Comparison of ENCODE assay signal across 17 mouse cellular contexts in genomic region chr7:50338757-50339156, GRCm38 (mm10).
DNase-seq lines count a peak whose midpoint lies in the region; ATAC-seq and TF ChIP-seq lines count a peak whose summit lies in the region.
"Had no signal": no experiment of that assay in that cellular context is flagged by ENCODE, and none has a peak within 500 bp of the region (broad histone marks: within the 10 kb centered on the region; RNA-seq: fewer than 3 reads in every experiment).

No protein-coding gene starts in this region.

- H3K27me3 ChIP-seq in limb, embryonic 14.5 days (ENCODE audit: control insufficient read depth, insufficient read depth, low read length) = no peaks in the 10 kb centered on the region
- no peaks in the 10 kb centered on the region for H3K27me3 ChIP-seq in limb, embryonic 10.5 days (ENCODE audit: low read depth, poor library complexity, severe bottlenecking)
- H3K27me3 ChIP-seq: embryonic facial prominence, embryonic 13.5 days; forebrain, embryonic 12.5 days; Patski had no signal

- H3K9ac ChIP-seq in limb, embryonic 14.5 days (ENCODE audit: low read depth, low read length, severe bottlenecking) = no peak overlapping the region
- H3K9ac ChIP-seq: embryonic facial prominence, embryonic 13.5 days; forebrain, embryonic 12.5 days had no signal

- peak; percentile 9 for DNase-seq in limb, embryonic 14.5 days (ENCODE audit: low spot score)
- DNase-seq in limb, embryonic 10.5 days (ENCODE audit: low spot score) = no peak
- peak; percentile 70 for DNase-seq in fat pad, adult 2 months (ENCODE audit: extremely low read depth, low read depth, low spot score)
- no peak for DNase-seq in retina, embryonic 14.5 days (ENCODE audit: low spot score)
- DNase-seq in left cerebral cortex, postnatal 25 days (ENCODE audit: low spot score in 2 of 2) = no peak
- DNase-seq: adrenal gland, adult 8-10 months; adrenal gland, postnatal 14 days; adrenal gland, postnatal 36 days; cerebellum, adult 11-12 months; cerebellum, adult 9-10 months had no signal

- H3K27ac ChIP-seq in limb, embryonic 14.5 days (replicated peaks; ENCODE audit: low read depth, low read length) = no peak overlapping the region
- no peak overlapping the region for H3K27ac ChIP-seq in limb, embryonic 10.5 days
- H3K27ac ChIP-seq: embryonic facial prominence, embryonic 13.5 days; forebrain, embryonic 10.5 days; forebrain, embryonic 12.5 days had no signal

- no peaks in the 10 kb centered on the region for H3K36me3 ChIP-seq in limb, embryonic 14.5 days (ENCODE audit: control insufficient read depth, insufficient read depth, low read length)
- H3K36me3 ChIP-seq in limb, embryonic 10.5 days = no peaks in the 10 kb centered on the region
- H3K36me3 ChIP-seq: embryonic facial prominence, embryonic 13.5 days; forebrain, embryonic 10.5 days; forebrain, embryonic 12.5 days had no signal

- intact Hi-C loops in left cerebral cortex, postnatal 25 days (cut with DNase I) = no loop called here

- no peak for TF ChIP-seq POLR2A in limb, embryonic 14.5 days (IDR thresholded peaks at IDR 0.05; ENCODE audit: borderline replicate concordance, extremely low read depth, insufficient read depth, insufficient read length)

- H3K9me3 ChIP-seq in limb, embryonic 14.5 days (ENCODE audit: control insufficient read depth, low read length) = no peaks in the 10 kb centered on the region
- no peaks in the 10 kb centered on the region for H3K9me3 ChIP-seq in limb, embryonic 10.5 days (replicated peaks)
- H3K9me3 ChIP-seq: embryonic facial prominence, embryonic 13.5 days; forebrain, embryonic 10.5 days; forebrain, embryonic 12.5 days had no signal

- H3K4me1 ChIP-seq in limb, embryonic 14.5 days (ENCODE audit: control insufficient read depth, insufficient read depth, low read length) = no peaks in the 10 kb centered on the region
- no peaks in the 10 kb centered on the region for H3K4me1 ChIP-seq in limb, embryonic 10.5 days
- H3K4me1 ChIP-seq: embryonic facial prominence, embryonic 13.5 days; forebrain, embryonic 10.5 days; forebrain, embryonic 12.5 days had no signal

- 61% methylated on average over 5 of the region's 5 CpGs for WGBS in limb, embryonic 14.5 days
- WGBS in limb, embryonic 10.5 days = 78% methylated on average over 5 of the region's 5 CpGs

- H3K4me3 ChIP-seq in limb, embryonic 14.5 days (replicated peaks; ENCODE audit: low read length) = no peak overlapping the region
- no peak overlapping the region for H3K4me3 ChIP-seq in limb, embryonic 10.5 days
- H3K4me3 ChIP-seq: embryonic facial prominence, embryonic 13.5 days; forebrain, embryonic 10.5 days; forebrain, embryonic 12.5 days had no signal

- H3K4me2 ChIP-seq in limb, embryonic 14.5 days (replicated peaks; ENCODE audit: low read depth, low read length, severe bottlenecking) = no peak overlapping the region
- H3K4me2 ChIP-seq: embryonic facial prominence, embryonic 13.5 days; forebrain, embryonic 12.5 days had no signal

- ATAC-seq in limb, embryonic 14.5 days (ENCODE audit: low FRiP score, low read depth) = no peak
- ATAC-seq: activated CD4-positive, CD25-positive, alpha-beta regulatory T cell, adult 4 months; forebrain, embryonic 14.5 days; forebrain, embryonic 16.5 days; Patski had no signal

Comparison
In these comparisons a context has a peak if more than half of its experiments do, and no peak if none do; other contexts are left out.
1. DNase-seq: peak in limb, embryonic 14.5 days (single experiment) and fat pad, adult 2 months (single experiment); none in limb, embryonic 10.5 days (single experiment), retina, embryonic 14.5 days (single experiment) and left cerebral cortex, postnatal 25 days (0 of 2).